8 mouse cellular contexts compared by ENCODE assay signal in genomic region chr5:122529316-122529715, GRCm38 (mm10). TPM values are rescaled to one million over a fixed set of nuclear protein-coding genes. Genes with fewer than 3 reads are reported as not detected.
DNase-seq lines count a peak whose midpoint lies in the region; ATAC-seq and TF ChIP-seq lines count a peak whose summit lies in the region.

No protein-coding gene starts in this region.

- H3K4me2 ChIP-seq in liver, embryonic 15.5 days: no peak overlapping the region
- H3K4me2 ChIP-seq in liver, embryonic 12.5 days: no peak overlapping the region
- H3K4me2 ChIP-seq in limb, embryonic 13.5 days (replicated peaks): no peak overlapping the region
- no peak overlapping the region for H3K4me2 ChIP-seq in stomach, embryonic 16.5 days (ENCODE audit: low read depth, low read length)
- H3K4me2 ChIP-seq in forebrain, postnatal 0 days (ENCODE audit: low read depth): no peak overlapping the region

- no peak for TF ChIP-seq CTCF in forebrain, postnatal 0 days (IDR thresholded peaks at IDR 0.05; ENCODE audit: low read depth)

- no peaks in the 10 kb centered on the region for H3K27me3 ChIP-seq in liver, embryonic 15.5 days
- H3K27me3 ChIP-seq in liver, embryonic 12.5 days (replicated peaks): 0 out of 2 replicates have a peak, but pooled peaks cover 3% of the 10 kb centered on the region
- H3K27me3 ChIP-seq in limb, embryonic 13.5 days: no peaks in the 10 kb centered on the region
- H3K27me3 ChIP-seq in stomach, embryonic 16.5 days (ENCODE audit: control insufficient read depth, insufficient read depth, low read length): no peaks in the 10 kb centered on the region
- H3K27me3 ChIP-seq in forebrain, postnatal 0 days (ENCODE audit: insufficient read depth, low read length): no peaks in the 10 kb centered on the region

- H3K4me3 ChIP-seq in liver, embryonic 15.5 days (replicated peaks): no peak overlapping the region
- no peak overlapping the region for H3K4me3 ChIP-seq in liver, embryonic 12.5 days
- H3K4me3 ChIP-seq in limb, embryonic 13.5 days: no peak overlapping the region
- no peak overlapping the region for H3K4me3 ChIP-seq in stomach, embryonic 16.5 days (replicated peaks; ENCODE audit: low read length)
- H3K4me3 ChIP-seq in forebrain, postnatal 0 days (ENCODE audit: low read depth, low read length): no peak overlapping the region

- 55% methylated on average over 3 of the region's 3 CpGs for WGBS in liver, embryonic 15.5 days (ENCODE audit: insufficient replicate concordance)
- WGBS in liver, embryonic 12.5 days (ENCODE audit: insufficient replicate concordance): 70% methylated on average over 3 of the region's 3 CpGs
- 38% methylated on average over 3 of the region's 3 CpGs for WGBS in limb, embryonic 13.5 days
- WGBS in stomach, embryonic 16.5 days: 36% methylated on average over 3 of the region's 3 CpGs
- WGBS in forebrain, postnatal 0 days: 47% methylated on average over 3 of the region's 3 CpGs

- peak; percentile 55 for DNase-seq in fat pad, adult 2 months (ENCODE audit: extremely low read depth, low read depth, low spot score)
- DNase-seq in heart, postnatal 4 days: peak; percentile 71
- no peak for DNase-seq in cerebellum, adult 9-10 months
- DNase-seq in forebrain, postnatal 0 days: no peak

- no peak overlapping the region for H3K9ac ChIP-seq in liver, embryonic 15.5 days
- H3K9ac ChIP-seq in liver, embryonic 12.5 days: no peak overlapping the region
- H3K9ac ChIP-seq in limb, embryonic 13.5 days: peak overlapping the region; percentile 8; the same call in 1 of the 2 replicates
- peak overlapping the region; percentile 10; the same call in 1 of the 2 replicates for H3K9ac ChIP-seq in stomach, embryonic 16.5 days (ENCODE audit: low read length)
- no peak overlapping the region for H3K9ac ChIP-seq in forebrain, postnatal 0 days

- no peaks in the 10 kb centered on the region for H3K36me3 ChIP-seq in liver, embryonic 15.5 days (replicated peaks)
- H3K36me3 ChIP-seq in liver, embryonic 12.5 days: no peaks in the 10 kb centered on the region
- H3K36me3 ChIP-seq in limb, embryonic 13.5 days: no peaks in the 10 kb centered on the region
- H3K36me3 ChIP-seq in stomach, embryonic 16.5 days (ENCODE audit: control insufficient read depth, insufficient read depth, low read length): no peaks in the 10 kb centered on the region
- H3K36me3 ChIP-seq in forebrain, postnatal 0 days (ENCODE audit: insufficient read depth): no peaks in the 10 kb centered on the region

- no peak for ATAC-seq in liver, embryonic 15.5 days (ENCODE audit: insufficient read depth)
- no peak for ATAC-seq in liver, embryonic 12.5 days
- no peak for ATAC-seq in limb, embryonic 13.5 days (ENCODE audit: low FRiP score, low read depth)
- peak; percentile 7; the same call in 1 of the 2 replicates for ATAC-seq in stomach, embryonic 16.5 days (ENCODE audit: insufficient read depth, low FRiP score)
- ATAC-seq in forebrain, postnatal 0 days: no peak

- H3K27ac ChIP-seq in liver, embryonic 15.5 days (replicated peaks): 0 out of 2 replicates have a peak overlapping the region, but pooled peaks have one; percentile 9
- no peak overlapping the region for H3K27ac ChIP-seq in liver, embryonic 12.5 days
- peak overlapping the region; percentile 88 for H3K27ac ChIP-seq in limb, embryonic 13.5 days
- peak overlapping the region; percentile 19 for H3K27ac ChIP-seq in stomach, embryonic 16.5 days (ENCODE audit: low read length)
- H3K27ac ChIP-seq in forebrain, postnatal 0 days (ENCODE audit: low read depth, low read length): no peak overlapping the region

- peaks cover 37% of the 10 kb centered on the region for H3K4me1 ChIP-seq in liver, embryonic 15.5 days (replicated peaks)
- peaks cover 29% of the 10 kb centered on the region for H3K4me1 ChIP-seq in liver, embryonic 12.5 days
- H3K4me1 ChIP-seq in limb, embryonic 13.5 days: peaks cover 43% of the 10 kb centered on the region
- peaks cover 59% of the 10 kb centered on the region for H3K4me1 ChIP-seq in stomach, embryonic 16.5 days (ENCODE audit: control insufficient read depth, insufficient read depth, low read length)
- no peaks in the 10 kb centered on the region for H3K4me1 ChIP-seq in forebrain, postnatal 0 days (ENCODE audit: insufficient read depth)

- H3K9me3 ChIP-seq in liver, embryonic 15.5 days (replicated peaks): no peaks in the 10 kb centered on the region
- no peaks in the 10 kb centered on the region for H3K9me3 ChIP-seq in liver, embryonic 12.5 days (replicated peaks)
- no peaks in the 10 kb centered on the region for H3K9me3 ChIP-seq in limb, embryonic 13.5 days
- no peaks in the 10 kb centered on the region for H3K9me3 ChIP-seq in stomach, embryonic 16.5 days (replicated peaks; ENCODE audit: control insufficient read depth, low read length)
- no peaks in the 10 kb centered on the region for H3K9me3 ChIP-seq in forebrain, postnatal 0 days (ENCODE audit: low read length)

RNA-seq across cellular contexts. Expression of gene Atp2a2, which starts 27.3 kb away (rescaled TPM):
- polyA plus RNA-seq in liver, embryonic 15.5 days (2015; fragmentation: Nextera tagmentation; extraction: Ambion mirVana): 13.2 and 14.5 TPM in 2 replicates
- 44.2 and 45.7 TPM in 2 replicates for polyA plus RNA-seq in liver, embryonic 12.5 days (2016; fragmentation: Nextera tagmentation; extraction: Ambion mirVana)
- total RNA-seq in heart, postnatal 4 days (2021): 1,000 to 10,000 TPM; 5,023 to 5,799 TPM
- 27.0 and 28.3 TPM in 2 replicates for polyA plus RNA-seq in limb, embryonic 13.5 days (2015; fragmentation: Nextera tagmentation; extraction: Ambion mirVana)
- 25.5 and 27.3 TPM in 2 replicates for polyA plus RNA-seq in stomach, embryonic 16.5 days (2015; fragmentation: Nextera tagmentation; extraction: Ambion mirVana)
- 143 and 178 TPM in 2 replicates for total RNA-seq in forebrain, postnatal 0 days (2014; rRNA removed)
- 28.8 and 37.2 TPM in 2 replicates for polyA plus RNA-seq in forebrain, postnatal 0 days (2015; fragmentation: Nextera tagmentation; extraction: Ambion mirVana)

Comparison
In these comparisons a context has a peak if more than half of its experiments do, and no peak if none do; other contexts are left out.
1. H3K27ac ChIP-seq: peak in liver, embryonic 15.5 days (single experiment), limb, embryonic 13.5 days (single experiment) and stomach, embryonic 16.5 days (single experiment); none in liver, embryonic 12.5 days (single experiment) and forebrain, postnatal 0 days (single experiment).
2. H3K9ac ChIP-seq: peak in limb, embryonic 13.5 days (single experiment) and stomach, embryonic 16.5 days (single experiment); none in liver, embryonic 15.5 days (single experiment), liver, embryonic 12.5 days (single experiment) and forebrain, postnatal 0 days (single experiment).
3. DNase-seq: peak in fat pad, adult 2 months (single experiment) and heart, postnatal 4 days (single experiment); none in cerebellum, adult 9-10 months (single experiment) and forebrain, postnatal 0 days (single experiment).